Mouse (Mus musculus) kidney, adult 9 months (tissue): ENCODE measurements around the gene Efhc1.

Experiments
- DNase-seq: peaks from one replicate; pipeline ENCODE4 v3.0.0; 2022

Gene Efhc1

DNA sequence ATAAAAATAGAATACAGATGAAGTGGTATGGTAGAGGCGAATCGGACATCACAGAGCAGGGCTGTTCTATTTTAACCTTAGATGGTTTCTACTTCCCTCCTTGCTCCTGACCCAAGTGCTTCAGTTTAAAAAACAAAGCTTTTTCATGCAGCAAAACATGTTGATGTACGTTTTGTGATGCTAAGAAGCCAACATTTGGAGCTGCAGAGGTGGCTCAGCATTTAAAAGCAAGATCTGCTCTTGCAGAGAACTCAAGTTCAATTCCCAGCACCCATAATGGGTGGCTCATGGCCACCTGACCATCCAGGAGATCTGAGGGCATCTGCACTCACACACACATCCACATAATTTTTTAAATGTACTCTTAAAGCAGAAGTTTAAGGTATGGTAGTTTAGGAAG is 3.5 kb downstream of the Efhc1 start:
- DNase-seq = no peak

DNA sequence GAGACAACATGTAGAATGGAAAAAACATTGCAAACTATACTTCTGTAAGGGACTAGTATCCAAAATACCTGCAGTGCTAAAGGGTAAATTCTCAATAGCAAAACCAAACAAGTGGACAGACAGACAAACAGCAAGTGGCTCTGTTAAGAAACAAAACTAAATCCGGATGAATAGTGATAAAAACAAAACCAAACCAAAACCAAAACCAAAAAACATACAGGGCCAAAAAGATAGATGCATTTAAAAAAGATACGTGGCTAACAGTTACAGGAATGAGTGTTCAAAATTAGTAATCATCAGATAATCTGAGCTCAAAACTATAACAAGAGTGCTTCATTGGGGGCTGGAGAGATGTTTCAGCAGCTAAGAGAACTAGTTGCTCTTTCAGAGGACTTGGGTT is 18.2 kb downstream of the Efhc1 start:
- no peak for DNase-seq

DNA sequence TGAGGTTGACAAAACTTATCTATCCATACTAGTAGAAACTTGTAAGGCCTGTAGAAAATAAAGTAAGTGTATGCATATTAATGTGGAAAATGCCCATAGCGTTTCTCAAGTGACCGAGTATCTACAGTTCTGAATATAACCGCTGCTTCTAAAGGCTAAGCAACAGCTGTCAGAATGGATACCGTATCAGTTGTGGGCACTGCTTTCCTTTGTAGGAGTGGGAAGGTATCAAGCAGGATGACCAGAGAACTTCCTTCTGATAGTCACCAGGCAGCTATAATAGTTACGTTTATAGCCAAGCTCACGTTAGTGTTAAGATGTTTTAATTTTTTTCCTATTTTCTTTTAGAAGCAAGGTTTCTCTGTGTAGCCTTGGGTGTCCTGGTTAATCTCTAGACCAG is 22.0 kb downstream of the Efhc1 start:
- DNase-seq = no peak

DNA sequence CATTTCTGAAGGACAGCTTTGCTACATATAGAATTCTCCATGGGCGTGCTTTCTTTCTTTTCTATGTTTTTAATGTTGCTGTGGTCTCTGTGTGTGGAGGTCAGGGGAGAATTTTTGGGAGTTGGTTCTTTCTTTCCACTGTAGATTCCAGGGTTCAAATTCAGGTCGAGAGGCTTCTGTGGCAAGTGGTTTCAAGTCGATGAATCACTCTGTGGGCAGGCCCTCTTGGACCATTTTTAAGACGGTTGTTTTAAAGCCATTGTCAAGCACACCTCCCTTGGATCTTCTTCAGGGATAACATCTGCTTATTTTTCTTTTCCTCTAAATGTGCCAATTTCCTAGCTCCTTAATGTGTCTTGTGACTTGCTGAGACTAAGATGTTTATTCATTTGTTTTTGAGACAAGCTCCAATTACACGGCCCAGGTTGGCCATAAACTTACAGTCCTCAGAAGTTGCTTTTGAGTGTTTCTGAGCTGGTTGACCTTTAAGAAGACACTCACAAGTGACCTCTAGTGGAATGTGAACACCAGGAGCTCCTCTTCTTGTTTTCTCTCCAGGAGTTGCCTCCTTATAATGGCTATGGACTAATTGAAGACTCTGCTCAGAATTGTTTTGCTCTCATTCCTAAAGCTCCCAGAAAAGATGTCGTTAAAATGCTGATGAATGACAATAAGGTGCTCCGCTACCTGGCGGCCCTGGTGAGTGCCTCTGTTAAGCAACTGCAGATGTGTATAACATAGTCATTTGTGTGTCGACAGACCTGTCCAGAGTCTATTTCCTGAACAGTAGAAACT is 23.1 kb downstream of the Efhc1 start:
- DNase-seq = peak; percentile 26

DNA sequence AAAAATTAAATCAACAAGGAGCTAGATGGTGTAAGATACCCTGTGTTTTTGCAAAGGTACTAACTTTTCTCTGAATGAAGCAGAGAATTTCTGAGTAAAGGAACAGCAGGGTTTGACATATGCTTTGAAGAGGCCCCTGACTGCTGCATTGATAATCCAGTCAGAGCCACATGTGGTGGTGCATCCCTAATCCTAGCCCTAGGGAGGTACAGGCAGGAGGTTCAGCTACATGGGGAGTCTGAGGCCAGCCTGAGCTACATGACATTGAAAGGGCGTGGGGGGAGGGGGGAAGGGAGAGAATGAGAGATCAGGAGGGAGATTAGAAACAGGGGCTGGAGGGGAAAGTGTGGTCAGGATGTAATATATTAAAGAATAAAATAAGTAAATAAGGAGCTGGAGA is 29.1 kb downstream of the Efhc1 start:
- DNase-seq = no peak

DNA sequence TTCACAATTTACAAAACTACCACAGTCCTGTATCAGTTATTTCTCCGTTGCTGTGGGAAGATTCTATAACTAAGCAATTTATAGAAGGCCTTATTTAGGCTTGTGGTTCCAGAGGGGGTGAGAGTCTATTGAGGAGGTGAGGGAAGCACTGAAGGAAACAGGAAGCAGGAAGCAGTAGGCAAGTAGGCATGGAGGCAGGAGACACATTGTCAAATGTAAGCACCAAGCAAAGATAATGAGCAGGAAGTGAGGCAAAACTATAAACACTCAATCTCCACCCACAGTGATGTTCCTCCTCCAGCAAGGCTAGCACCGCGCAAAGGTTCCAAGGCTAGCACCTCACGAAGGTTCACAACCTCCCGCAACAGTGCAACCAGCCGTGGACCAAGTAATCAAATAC is 30.3 kb downstream of the Efhc1 start:
- no peak for DNase-seq

DNA sequence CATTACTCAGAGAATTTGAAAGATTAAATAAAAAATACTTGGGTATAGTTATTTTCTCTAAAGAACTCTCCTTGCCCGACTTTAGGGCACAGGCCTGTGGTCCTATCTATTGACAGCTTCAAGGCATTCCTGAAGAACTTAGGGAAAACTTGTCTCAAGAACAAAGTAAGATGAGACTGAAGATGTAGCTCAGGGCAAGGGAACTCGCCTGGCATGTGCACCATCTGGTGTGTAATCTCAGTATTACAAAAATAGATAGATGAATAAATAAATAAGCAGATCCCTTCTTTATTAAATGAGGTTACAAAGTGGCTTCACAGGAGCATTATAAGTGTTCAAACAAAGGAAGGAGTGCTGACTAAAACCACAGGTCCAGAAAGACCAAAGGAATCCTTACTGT is 32.7 kb downstream of the Efhc1 start:
- DNase-seq = no peak

DNA sequence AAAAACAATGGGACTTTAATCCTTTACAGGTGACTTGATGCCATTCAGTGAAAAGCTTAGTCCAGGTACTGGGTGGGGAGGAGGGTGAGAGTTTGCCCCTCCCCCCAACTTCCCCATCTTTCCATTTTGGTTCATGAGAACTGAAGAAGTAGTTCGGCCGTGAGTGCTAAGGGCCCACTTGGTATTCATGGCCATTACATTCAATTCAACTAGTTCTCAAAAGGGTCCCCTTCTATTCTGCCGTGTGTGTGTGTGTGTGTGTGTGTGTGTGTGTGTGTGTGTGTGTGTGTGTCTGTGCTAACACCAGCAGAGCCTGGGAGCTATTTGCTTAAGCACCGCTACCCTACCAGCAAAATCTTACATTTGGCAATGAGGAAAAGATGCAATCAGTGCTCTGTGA is 33.2 kb downstream of the Efhc1 start:
- DNase-seq = no peak

DNA sequence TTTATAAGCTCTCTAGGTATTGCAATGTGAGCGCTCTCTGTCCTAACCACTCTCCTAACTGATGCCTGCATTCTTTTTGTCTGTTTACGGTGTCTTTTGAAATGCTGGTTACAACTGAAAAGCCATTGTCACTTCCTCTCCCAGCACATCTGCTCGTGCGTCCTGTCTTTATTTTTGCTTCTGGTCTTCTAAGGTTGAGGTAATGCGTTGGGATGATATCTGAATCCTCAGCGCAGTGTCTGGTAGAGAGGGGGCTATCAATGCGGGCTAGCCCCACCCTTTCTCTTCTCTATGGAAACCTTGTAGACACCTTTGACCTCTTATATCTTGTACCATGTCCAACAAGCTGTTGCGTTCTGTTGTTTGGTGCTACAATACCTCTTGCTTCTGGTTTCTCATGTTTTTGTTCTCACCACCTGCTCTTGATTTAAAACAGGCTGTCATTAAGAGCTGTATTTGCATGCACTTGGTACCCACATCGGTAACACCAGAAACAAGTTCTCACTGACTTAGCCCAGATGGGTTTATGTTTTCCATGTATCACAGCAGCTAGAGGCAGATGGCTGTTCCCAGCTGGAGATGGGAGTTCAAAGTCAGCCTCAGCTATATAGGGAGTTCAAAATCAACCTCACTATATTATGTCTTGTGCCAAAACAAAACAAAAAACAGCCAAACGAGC is 35.1 kb downstream of the Efhc1 start:
- no peak for DNase-seq

DNA sequence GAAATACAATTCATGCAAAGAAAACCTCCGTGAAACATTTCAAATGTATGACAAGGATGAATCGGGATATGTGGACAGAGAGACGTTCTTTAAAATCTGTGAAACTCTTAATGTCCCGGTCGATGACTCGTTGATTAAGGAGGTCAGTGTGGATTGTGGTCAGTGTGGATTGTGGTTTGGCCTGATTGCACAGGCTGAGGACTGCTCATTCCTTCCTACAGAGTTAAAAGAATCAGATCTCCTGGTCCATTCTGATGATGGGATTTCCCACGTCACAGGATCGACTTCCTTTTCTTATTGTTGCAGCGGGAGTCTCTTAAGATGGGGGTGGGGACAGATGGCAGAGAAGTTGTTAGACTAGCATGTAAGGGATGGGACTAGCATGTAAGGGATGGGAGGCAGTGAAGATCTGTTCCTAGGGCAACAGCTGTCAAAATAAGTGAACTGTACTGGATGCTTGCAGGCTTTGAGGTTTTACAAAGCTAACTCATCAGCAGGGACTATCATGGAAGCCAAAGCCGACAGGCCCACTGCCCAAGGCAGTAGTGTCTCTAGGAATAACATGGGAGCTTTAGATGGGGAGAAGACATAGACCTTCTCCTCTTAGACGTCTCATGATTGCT is 38.1 kb downstream of the Efhc1 start:
- DNase-seq = no peak

DNA sequence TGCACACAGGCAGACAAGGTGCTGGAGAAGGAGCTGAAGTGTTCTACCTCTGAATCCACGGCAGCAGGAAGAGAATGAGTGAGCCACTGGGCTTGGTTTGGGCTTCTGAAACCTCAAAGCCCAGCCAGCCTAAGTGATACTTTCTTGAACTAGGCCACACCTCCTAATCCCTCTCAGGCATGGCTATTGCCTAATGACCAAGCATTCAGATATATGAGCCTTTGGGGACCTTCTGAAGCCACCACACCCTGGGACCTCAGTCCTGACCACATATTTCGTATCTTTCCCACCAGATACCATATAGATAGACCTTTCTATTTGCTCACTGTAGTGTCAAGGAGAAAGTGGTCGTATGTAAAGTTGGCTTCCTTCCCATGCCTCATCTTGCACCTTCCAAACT is 42.3 kb downstream of the Efhc1 start:
- DNase-seq = no peak

DNA sequence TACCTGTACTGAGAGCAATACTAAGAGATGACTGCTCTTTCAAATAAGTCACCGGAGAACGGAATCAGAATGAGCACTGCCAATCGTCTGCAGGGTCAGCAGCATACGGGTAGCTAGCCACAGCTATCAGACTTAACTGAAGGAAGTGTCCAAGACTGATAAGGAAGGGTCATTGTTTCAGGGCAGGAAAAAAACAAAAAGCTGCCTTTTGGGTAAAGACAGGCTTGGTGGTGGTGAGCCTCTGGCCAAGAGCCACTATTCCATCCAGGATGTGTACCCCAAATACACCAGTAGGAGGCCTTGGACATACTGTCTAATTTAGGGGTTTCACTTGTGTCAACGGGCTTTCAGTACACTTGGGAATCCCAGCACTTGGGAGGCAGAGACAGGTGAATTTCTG is 42.9 kb downstream of the Efhc1 start:
- no peak for DNase-seq

DNA sequence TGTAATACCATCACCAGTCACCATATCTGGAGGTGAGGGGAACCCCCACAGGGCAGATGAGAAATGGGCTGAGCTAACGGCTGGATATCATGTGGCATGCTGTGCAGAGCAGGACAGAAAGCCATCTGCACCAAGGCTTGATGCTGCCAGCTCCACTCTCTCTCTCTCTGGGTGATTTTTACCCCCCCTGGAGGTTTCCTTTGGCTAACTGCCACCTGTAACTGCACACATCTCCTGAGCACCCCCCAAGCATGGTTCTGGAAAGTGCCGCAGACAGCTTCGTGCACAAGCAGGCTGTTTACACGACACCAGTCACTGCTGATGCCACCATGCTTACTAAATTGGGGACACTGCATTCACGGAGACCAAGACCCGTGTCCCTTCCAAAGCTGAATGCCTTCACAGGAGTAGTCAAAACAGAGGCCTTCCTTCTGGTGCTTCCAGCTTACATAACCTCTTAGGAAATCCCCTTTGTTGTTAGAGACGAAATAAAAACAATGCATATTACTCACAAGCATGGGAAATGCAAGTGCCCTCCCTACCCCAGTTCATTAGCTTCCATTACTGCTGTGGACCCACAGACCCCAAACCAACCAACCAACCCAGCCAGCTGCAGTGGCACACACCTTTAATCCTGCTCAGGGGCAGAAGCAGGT is 44.0 kb downstream of the Efhc1 start:
- DNase-seq = peak; percentile 15

DNA sequence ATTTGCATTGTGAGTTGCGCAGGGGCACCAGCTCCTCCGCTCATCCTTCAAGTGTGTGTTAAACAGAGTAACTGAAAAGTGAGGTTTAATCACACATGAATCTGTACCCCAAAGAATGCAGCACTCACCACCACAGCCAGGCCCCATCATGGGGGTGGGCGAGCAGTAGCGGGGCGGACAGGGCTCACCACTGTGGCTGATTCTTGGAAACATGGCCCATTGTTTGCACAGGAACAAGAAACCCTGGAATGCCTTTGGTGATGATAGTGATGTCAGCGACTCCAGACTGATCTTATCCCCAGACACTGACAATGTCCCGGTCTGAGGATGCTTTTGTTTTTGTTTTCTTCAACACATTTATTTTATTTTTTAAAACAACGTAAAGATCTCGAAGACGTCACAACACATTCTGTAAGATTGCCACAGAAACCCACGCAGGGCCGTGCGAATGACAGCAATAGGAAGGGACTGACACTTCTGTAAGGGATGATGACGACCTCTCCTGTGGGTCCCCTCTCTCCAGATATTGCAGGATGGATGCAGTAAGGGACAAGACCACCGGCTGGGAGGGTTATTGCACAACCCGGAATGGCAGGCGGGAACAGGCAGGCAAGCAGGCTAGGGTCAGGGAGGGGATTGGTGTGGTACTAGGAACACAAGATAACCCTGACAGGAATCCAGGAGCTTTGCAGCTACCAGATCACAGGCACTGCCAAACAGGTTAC is 45.3 kb downstream of the Efhc1 start:
- no peak for DNase-seq

DNA sequence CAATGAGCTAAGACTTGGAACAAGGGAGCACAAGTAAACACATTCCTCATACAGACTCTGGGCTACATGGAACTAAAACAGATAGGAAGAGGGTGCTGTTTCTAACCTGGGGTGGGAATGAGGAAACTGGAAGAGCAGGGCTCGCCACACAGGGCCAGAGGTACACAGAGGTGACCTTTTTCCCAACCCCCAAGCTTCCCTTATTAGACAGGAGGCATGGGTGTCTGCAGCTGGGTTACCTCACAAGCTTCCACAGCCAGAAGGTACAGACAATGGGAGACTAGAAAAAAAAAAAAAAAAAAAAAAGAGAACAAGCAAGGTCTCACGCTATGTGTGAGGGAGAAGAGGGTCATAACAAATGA is 45.9 kb downstream of the Efhc1 start:
- DNase-seq = no peak

DNA sequence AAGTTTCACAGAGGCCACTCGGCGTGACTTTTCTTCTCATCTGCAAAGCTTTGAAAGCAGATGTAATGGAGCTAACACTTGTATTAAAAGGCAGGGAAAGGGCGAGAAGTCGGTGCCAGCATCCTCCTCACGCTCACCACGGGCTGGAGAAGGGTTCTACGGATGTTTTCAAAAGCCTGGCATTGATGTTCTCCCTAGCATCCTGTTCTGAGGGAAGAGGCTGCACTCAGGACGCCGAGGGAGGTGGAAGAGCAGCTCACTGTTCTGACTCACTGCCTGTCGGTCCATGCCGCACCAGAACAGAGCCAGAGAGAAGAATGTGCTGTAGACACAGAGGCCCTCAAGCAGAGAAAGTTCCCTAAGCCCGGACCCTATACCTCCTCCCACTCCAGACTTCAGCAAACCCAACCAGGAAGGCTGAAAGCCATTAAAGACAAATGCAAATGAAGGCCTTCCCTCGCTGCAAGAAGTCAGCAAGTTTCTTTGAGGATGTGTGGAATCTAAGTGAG is 46.5 kb downstream of the Efhc1 start:
- no peak for DNase-seq

DNA sequence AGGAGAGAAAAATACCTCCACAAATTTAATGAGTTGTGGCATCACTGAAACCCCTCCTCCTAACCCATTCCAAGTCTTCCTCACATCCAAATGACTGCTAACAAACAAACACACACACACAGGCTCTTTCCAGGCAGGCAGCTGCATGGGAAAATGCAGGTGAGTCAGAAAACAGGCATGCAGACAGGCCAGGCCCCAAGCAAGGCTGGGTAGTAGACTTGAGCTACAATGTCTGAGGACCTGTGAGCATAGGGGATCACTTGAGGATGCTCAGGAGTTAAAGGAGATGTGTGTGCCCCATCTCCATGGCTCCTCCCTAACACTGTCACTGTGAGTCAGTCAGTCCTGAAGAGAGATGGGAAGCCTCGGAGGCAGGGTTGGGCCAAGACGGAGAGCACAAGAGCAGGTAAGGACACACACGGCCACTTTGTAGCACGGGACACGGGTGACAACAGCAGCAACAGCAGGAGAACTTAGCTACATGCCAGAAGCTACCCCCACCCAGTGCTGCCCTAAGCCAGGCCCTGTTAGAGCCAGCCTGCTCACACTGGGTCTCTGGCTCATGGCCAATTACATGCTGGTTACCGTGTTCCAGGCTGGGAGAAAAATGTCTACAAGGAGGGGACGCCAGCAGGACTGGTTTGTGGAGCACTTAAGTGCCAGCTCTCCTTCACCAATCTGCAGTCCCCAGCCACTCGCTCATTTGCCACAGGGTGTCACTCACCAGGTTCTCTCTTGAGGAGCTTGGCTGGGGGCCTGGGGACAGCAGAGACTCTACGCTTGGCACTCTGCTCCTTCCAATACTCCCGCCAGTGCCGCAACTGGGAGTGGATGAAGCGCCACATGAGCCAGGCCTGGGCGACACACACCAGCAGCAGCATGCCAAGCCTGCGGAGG is 51.1 kb downstream of the Efhc1 start:
- no peak for DNase-seq

DNA sequence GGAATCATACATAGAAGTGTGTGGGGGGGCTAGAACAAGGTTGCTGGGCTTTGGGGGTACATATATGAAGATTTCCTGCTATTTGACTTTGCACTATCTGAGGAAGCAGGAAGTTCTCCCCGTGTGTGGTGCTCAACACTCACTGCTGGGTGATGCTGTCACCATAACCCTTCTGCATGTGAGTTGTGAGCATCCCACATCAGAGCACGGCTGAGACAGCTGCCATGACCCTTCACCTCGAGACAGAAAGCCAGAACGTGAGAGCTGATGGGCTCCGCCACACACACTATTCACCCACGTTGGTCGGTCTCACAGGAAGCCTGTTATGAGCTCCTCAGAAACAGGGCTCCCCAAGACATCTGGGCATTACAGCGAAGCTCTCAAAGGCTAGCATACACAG is 53.2 kb downstream of the Efhc1 start:
- DNase-seq = no peak

DNA sequence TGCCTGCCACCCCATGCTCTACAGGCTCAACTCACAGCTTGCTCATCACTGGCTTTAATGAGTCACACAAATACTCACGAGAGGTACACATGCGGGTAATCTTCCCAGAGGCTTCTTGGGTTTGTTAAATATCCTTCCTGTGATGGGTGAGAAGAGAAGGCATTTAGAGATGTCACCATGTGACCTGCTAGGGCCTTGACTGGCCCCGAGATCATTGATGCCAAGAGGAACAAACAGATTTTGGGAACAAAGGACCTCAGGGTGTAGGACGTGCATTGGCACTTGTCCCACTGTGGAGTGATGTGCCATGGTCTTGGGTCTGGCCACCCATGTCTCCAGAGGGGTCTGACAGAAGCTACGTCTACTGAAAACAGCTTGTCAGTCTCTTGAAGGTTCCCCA is 55.3 kb downstream of the Efhc1 start:
- no peak for DNase-seq

DNA sequence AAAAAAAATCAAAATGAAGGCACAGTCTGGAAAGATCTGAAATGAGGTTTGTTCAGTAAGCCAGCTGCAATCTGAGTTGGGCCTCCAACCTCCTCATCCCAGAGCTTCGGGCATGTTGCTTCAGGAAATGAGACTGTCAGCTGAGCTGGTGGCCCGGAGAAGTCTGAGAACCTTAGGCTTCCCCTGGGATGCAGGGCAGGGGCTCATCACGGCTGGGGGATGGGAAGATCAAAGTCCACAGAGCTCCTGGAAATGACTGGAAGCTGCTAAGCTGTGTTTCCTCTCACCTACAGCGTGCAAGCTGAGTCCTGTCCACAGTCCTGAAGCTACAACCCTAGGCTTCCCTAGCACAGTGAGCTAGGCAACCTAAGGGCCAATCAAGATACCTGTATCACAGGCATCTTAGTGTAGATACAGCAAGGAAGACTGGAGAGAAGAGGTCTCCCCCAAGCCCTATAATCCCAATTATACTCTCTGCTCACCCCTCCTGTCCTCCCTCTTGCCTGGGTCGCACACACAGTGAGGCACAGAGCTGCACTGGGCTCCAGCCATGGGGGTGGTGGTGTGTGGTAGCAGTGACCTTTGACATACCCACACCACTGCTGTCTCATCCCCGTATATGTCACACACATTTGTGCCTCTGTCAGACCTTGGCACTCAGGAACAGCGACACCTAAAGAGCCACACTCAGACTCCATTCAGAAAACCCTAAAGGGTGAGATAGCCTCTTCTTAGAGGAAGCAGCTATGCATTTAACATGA is 56.7 kb downstream of the Efhc1 start:
- DNase-seq = no peak

DNA sequence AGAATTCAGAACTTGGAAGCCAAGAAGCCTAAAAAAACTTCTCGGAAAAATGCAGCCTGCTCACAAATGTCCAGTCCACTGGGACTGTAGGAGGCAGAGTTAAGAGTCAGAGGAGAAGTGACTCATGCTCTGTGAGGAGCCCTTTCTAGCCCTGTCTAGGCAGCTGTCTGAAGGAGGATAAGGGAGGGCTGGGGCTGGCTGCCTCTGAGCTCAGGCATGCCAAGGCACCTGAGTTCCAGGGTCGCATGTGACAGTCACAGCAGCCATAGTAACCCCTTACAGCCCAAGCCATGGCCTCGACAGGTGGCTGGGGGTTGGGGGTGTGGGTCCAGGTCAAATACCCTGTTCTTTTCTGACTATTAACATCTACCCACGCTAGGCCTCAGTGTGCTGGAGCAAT is 57.5 kb downstream of the Efhc1 start:
- DNase-seq = peak; percentile 14
